Mouse (Mus musculus) hindbrain, embryonic 11.5 days (tissue): ENCODE measurements at regions not wholly inside any gene's neighbourhood (a gene's known extent, or its start where the extent isn't known, plus 50 kb on each side); places are given as distances from the start of the nearest gene placed in this dataset.

ENCODE experiments used
- ATAC-seq: fragments of 200-750 bp; cut with Nextera tagmentation; 2 replicates; pipeline ENCODE4 v1.8.0; 2017; ENCODE audit warnings: mild to moderate bottlenecking, moderate TSS enrichment, moderate library complexity; ENCODE audit not compliant: low FRiP score
- DNase-seq: peaks from one replicate; pipeline ENCODE4 v3.0.0-alpha.2; 2015; ENCODE audit warnings: low spot score
- H3K27ac ChIP-seq: fragments of 300-500 bp; sonication (generic); 2 replicates; pipeline ENCODE4 v1.5.1; 2014; ENCODE audit warnings: mild to moderate bottlenecking, low read depth, low read length
- H3K27me3 ChIP-seq: fragments of 300-500 bp; sonication (generic); 2 replicates; pipeline ENCODE4 v1.6.1; 2014; ENCODE audit warnings: mild to moderate bottlenecking, low read length, moderate library complexity, mixed read lengths; ENCODE audit not compliant: control insufficient read depth, insufficient read depth
- H3K36me3 ChIP-seq: fragments of 300-500 bp; sonication (generic); 2 replicates; pipeline ENCODE4 v1.6.1; 2014; ENCODE audit warnings: mild to moderate bottlenecking, low read length, moderate library complexity, mixed read lengths; ENCODE audit not compliant: control insufficient read depth, insufficient read depth
- H3K4me1 ChIP-seq: fragments of 300-500 bp; sonication (generic); replicated peaks from 2 replicates; pipeline ENCODE4 v1.6.1; 2014; ENCODE audit warnings: low read length, mixed read lengths; ENCODE audit not compliant: control insufficient read depth, insufficient read depth
- H3K4me2 ChIP-seq: fragments of 300-500 bp; sonication (generic); replicated peaks from 2 replicates; pipeline ENCODE4 v1.6.1; 2014; ENCODE audit warnings: mild to moderate bottlenecking, low read depth, low read length
- H3K4me3 ChIP-seq: fragments of 300-500 bp; sonication (generic); 2 replicates; pipeline ENCODE4 v1.5.1; 2014; ENCODE audit warnings: low read depth, low read length
- H3K9ac ChIP-seq: fragments of 300-500 bp; sonication (generic); 2 replicates; pipeline ENCODE4 v1.6.1; 2014; ENCODE audit warnings: low read depth, low read length
- H3K9me3 ChIP-seq: fragments of 300-500 bp; sonication (generic); 2 replicates; pipeline ENCODE4 v1.6.1; 2016; ENCODE audit warnings: low read length; ENCODE audit not compliant: control insufficient read depth
- WGBS: fragments of 180-500 bp; shearing (Covaris S2); extraction: QIAGEN DNeasy Blood & Tissue Kit; methylation state at CpG from one replicate; pipeline ENCODE4 v1.1.7; 2014; 5-methylcytosine and 5-hydroxymethylcytosine counted together

GRCm38 (mm10) chr13:83099908-83100307, 403.9 kb upstream of the Mef2c start:
- Histone ChIP-seq H3K27ac (no peak overlapping the region), H3K4me3 (no peak overlapping the region), H3K9ac (no peak overlapping the region), H3K9me3 (no peaks in the 10 kb centered on the region), H3K4me2 (no peak overlapping the region), H3K4me1 (no peaks in the 10 kb centered on the region), H3K27me3 (no peaks in the 10 kb centered on the region), H3K36me3 (no peaks in the 10 kb centered on the region)
- no peak for ATAC-seq
- WGBS = 61% methylated on average over 1 of the region's 1 CpGs
- no peak for DNase-seq

DNA sequence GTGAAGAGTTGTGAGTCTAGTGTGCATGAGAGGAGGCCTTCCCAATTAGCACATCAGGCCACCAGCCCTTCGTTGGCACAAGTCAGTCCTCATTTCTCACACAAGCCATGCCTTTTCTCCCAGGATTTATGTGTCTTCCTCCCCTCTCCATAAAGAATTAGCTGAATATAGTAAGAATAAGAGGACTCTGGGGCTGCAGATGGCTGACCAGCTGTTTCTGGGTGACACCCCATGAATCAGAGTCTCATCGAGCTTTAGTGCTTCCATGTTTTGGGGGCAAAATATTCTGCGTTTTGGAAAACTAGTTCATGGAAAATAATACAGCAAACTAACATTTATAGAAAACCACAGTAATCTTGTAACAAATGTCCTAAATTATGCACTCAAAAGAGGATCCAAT, 393.2 kb upstream of the Mef2c start:
- no peak for ATAC-seq
- Histone ChIP-seq H3K27me3 (no peaks in the 10 kb centered on the region), H3K4me2 (no peak overlapping the region), H3K4me3 (no peak overlapping the region), H3K36me3 (no peaks in the 10 kb centered on the region), H3K27ac (no peak overlapping the region), H3K9me3 (no peaks in the 10 kb centered on the region), H3K4me1 (no peaks in the 10 kb centered on the region), H3K9ac (no peak overlapping the region)
- WGBS = 78% methylated on average over 3 of the region's 3 CpGs
- no peak for DNase-seq

GRCm38 (mm10) chr13:83111503-83111902, 392.3 kb upstream of the Mef2c start:
- no peaks in the 10 kb centered on the region for H3K36me3 ChIP-seq
- peak; percentile 87 for ATAC-seq
- no peak overlapping the region for H3K27ac ChIP-seq
- H3K9me3 ChIP-seq = no peaks in the 10 kb centered on the region
- 8% methylated on average over 2 of the region's 2 CpGs for WGBS
- peak; percentile 57 for DNase-seq
- H3K4me2 ChIP-seq = no peak overlapping the region
- H3K27me3 ChIP-seq = no peaks in the 10 kb centered on the region
- H3K4me1 ChIP-seq = no peaks in the 10 kb centered on the region
- no peak overlapping the region for H3K9ac ChIP-seq
- no peak overlapping the region for H3K4me3 ChIP-seq

GRCm38 (mm10) chr13:83112323-83112722, 391.5 kb upstream of the Mef2c start:
- H3K36me3 ChIP-seq = no peaks in the 10 kb centered on the region
- no peaks in the 10 kb centered on the region for H3K9me3 ChIP-seq
- ATAC-seq (no peak), DNase-seq (no peak)
- H3K27me3 ChIP-seq = no peaks in the 10 kb centered on the region
- H3K4me1 ChIP-seq = no peaks in the 10 kb centered on the region
- H3K27ac ChIP-seq = no peak overlapping the region
- H3K9ac ChIP-seq = no peak overlapping the region
- no peak overlapping the region for H3K4me3 ChIP-seq
- 79% methylated on average over 1 of the region's 1 CpGs for WGBS
- H3K4me2 ChIP-seq = no peak overlapping the region

GRCm38 (mm10) chr13:83112741-83113140, 391.1 kb upstream of the Mef2c start:
- H3K4me1 ChIP-seq = no peaks in the 10 kb centered on the region
- 72% methylated on average over 5 of the region's 5 CpGs for WGBS
- no peak overlapping the region for H3K9ac ChIP-seq
- DNase-seq (no peak), ATAC-seq (no peak)
- H3K27me3 ChIP-seq = no peaks in the 10 kb centered on the region
- no peak overlapping the region for H3K4me2 ChIP-seq
- H3K27ac ChIP-seq = no peak overlapping the region
- H3K4me3 ChIP-seq = no peak overlapping the region
- H3K36me3 ChIP-seq = no peaks in the 10 kb centered on the region
- H3K9me3 ChIP-seq = no peaks in the 10 kb centered on the region

GRCm38 (mm10) chr13:83113808-83114207, 390.0 kb upstream of the Mef2c start:
- Histone ChIP-seq H3K4me1 (no peaks in the 10 kb centered on the region), H3K27ac (no peak overlapping the region), H3K27me3 (no peaks in the 10 kb centered on the region), H3K9ac (no peak overlapping the region), H3K9me3 (no peaks in the 10 kb centered on the region), H3K36me3 (no peaks in the 10 kb centered on the region), H3K4me2 (no peak overlapping the region), H3K4me3 (no peak overlapping the region)
- ATAC-seq = no peak
- no peak for DNase-seq

DNA sequence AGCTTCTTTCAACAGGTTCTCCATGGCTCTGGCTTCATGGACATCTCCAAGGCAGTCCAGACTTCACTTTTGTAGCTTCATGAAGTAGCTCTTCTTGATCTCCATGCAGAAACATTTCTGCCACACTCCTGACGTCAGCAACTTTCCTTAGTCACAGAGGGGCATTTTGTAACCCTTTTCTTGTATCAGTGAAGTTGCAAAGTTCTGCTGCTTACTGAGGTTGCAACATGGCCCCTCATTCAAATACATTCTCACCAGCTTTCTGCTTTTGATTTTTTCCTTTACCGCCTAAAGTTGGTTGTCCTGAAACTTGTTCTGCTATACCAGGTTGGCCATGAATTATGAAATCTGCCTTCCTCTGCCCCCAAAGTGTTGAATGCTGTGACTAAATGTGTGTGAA, 389.4 kb upstream of the Mef2c start:
- WGBS = 85% methylated on average over 2 of the region's 2 CpGs
- no peaks in the 10 kb centered on the region for H3K4me1 ChIP-seq
- ATAC-seq = no peak
- H3K27me3 ChIP-seq = no peaks in the 10 kb centered on the region
- no peaks in the 10 kb centered on the region for H3K9me3 ChIP-seq
- no peak overlapping the region for H3K9ac ChIP-seq
- no peaks in the 10 kb centered on the region for H3K36me3 ChIP-seq
- no peak overlapping the region for H3K4me2 ChIP-seq
- H3K4me3 ChIP-seq = no peak overlapping the region
- DNase-seq = no peak
- no peak overlapping the region for H3K27ac ChIP-seq

DNA sequence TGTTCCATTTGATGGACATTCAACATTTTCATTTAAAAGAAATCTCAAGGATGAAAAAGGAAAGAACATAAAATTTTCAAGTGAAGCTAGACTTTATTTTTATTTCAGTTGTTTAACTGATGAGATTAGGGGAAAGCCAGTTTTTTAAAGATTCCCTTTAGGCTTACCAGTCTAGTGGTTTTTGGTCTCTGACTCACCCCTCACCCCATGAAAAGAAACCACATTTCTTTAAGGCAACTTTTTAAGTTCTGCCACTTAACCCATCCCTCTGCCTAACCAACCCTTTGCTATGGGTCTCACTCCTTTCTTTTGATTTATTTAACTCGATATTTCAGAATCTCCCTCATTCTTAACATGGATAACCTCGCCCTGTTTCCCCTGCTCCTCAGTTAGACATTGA, 388.1 kb upstream of the Mef2c start:
- H3K9ac ChIP-seq = no peak overlapping the region
- no peak overlapping the region for H3K4me3 ChIP-seq
- no peak for ATAC-seq
- no peaks in the 10 kb centered on the region for H3K36me3 ChIP-seq
- no peak for DNase-seq
- no peak overlapping the region for H3K4me2 ChIP-seq
- WGBS = 85% methylated on average over 2 of the region's 2 CpGs
- H3K4me1 ChIP-seq = no peaks in the 10 kb centered on the region
- H3K9me3 ChIP-seq = no peaks in the 10 kb centered on the region
- H3K27ac ChIP-seq = no peak overlapping the region
- no peaks in the 10 kb centered on the region for H3K27me3 ChIP-seq

GRCm38 (mm10) chr13:83120343-83120742, 383.5 kb upstream of the Mef2c start:
- 45% methylated on average over 4 of the region's 4 CpGs for WGBS
- DNase-seq (no peak), ATAC-seq (no peak)
- Histone ChIP-seq H3K4me2 (no peak overlapping the region), H3K27me3 (no peaks in the 10 kb centered on the region), H3K9me3 (no peaks in the 10 kb centered on the region), H3K4me1 (no peaks in the 10 kb centered on the region), H3K4me3 (no peak overlapping the region), H3K9ac (no peak overlapping the region), H3K27ac (no peak overlapping the region), H3K36me3 (no peaks in the 10 kb centered on the region)
